Mouse (Mus musculus) embryonic fibroblast, embryonic 13.5 days (primary cell): ENCODE data around the gene Uspl1.

Source experiments
- CTCF ChIP-seq: IDR thresholded peaks from 2 replicates; pipeline ENCODE4 v1.5.1; 2011; ENCODE audit warnings: mild to moderate bottlenecking, control low read depth, low read length, moderate library complexity, borderline replicate concordance; ENCODE audit not compliant: insufficient read depth
- POLR2A ChIP-seq: IDR thresholded peaks from 2 replicates; pipeline ENCODE4 v1.6.1; 2011; ENCODE audit warnings: low read depth, mild to moderate bottlenecking, control low read depth, low read length, moderate library complexity

DNA sequence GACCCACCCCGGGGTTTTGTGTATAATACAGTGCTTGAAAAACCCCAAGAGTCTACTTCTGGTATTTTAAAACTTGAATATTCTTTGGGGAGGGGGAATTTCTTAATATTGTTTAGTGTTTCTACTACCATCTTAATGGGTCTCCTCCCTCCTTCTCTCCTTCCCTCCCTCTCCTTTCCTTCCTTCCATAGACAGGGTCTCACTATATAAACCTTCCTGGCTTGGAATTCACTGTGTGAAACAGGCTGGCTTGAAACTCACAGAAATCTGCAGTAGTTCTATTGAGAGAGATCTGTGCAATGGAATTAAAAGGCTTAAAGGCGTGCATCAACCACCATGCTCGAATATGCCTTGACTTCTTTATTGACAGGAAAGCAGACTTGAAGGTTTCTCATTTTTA is 1.7 kb downstream of the Uspl1 start:
- TF ChIP-seq CTCF: no peak
- TF ChIP-seq POLR2A: no peak
